Mouse (Mus musculus): Measurements from ENCODE around the gene Sh3gl3. TPM values are rescaled to one million over a fixed set of nuclear protein-coding genes. Genes with fewer than 3 reads are reported as not detected.

Gene Sh3gl3
- polyA plus RNA-seq (2012; rRNA removed; ENCODE audit: low replicate concordance), result 0.49 and 1.2 TPM in 2 replicates

GRCm38 (mm10) chr7:82173540-82173939, at the start of gene Sh3gl3:
TSS of gene Sh3gl3 (plus strand) at chr7:82173840.

GRCm38 (mm10) chr7:82335211-82336121, 161.8 kb downstream of the Sh3gl3 start, which contains the start of gene Adamtsl3:
TSS of gene Adamtsl3 (plus strand) at chr7:82335694.

Other genes with a start within 250 kb of the Sh3gl3 start
- 2.4 and 3.8 TPM in 2 replicates for gene Hdgfl3, start 239.4 kb upstream of the Sh3gl3 start, polyA plus RNA-seq (2012; rRNA removed; ENCODE audit: low replicate concordance)
- 0.12 and 0.19 TPM in 2 replicates for gene Bnc1, start 181.5 kb upstream of the Sh3gl3 start, polyA plus RNA-seq (2012; rRNA removed; ENCODE audit: low replicate concordance)
- 1.4 and 2.1 TPM in 2 replicates for gene Adamtsl3, start 161.9 kb downstream of the Sh3gl3 start, polyA plus RNA-seq (2012; rRNA removed; ENCODE audit: low replicate concordance)

Measured in mammary gland, adult 2 months (tissue).